Mouse (Mus musculus) spleen, embryonic (tissue): ENCODE data around the gene S1pr5.

Experiments used
- CTCF ChIA-PET: fragments of 350-600 bp; sonication (Branson Sonifier 250); formaldehyde crosslinking; loops from one replicate; lab custom pipeline; 2022; lab: Charles Lee

Gene S1pr5

DNA sequence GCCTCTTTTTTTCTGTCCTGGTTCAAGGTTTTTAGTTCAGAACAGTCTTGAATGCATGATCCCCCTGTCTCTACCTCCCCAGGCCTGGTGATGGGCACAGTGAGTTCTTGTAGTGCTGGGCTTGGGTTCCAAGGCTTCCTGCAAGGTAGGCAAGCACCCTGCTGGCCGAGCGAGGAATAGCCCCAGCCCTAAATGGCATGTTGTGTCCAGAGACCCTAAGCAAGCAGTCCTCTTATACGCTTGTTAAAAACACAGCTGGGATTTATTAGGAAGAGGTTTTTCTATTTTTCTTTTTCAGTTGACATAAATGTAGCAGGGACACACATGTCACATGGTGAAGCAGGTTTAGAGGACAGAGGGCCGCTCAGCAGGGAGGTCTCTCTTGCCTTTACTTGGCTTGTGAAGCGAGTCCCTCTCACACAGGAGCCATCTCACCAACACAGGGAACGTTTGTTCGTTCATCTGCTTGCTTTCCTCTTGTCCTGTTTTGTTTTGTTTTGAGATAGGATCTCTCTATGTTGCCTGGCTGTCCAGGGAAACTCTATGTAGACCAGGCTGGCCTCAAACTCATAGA, 34.5 kb downstream of the S1pr5 start:
- CTCF ChIA-PET = interaction anchor here (0.7 kb wide), 1 partner anchor 16 kb away, joined by 3 read pairs; no protein-coding TSS in a partner anchor

DNA sequence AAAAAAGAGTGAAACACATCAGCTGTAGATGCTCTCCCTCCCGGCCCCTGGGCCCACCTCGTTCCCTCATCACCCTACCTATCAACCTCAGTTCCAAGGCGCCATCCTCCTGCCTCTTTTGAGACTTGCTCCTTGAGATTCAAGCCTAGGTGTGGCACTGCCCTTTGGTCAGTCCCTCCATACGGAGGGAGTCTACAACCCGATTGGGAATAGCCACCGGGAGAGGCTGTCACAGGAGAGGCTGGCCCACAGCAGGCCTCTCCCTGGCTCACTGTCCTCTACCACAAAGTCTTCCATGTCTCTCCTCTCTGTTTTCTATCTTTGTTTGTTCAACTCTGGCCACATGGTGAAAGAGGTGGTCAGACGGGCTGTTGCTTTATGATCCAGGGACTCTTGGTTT, 36.6 kb downstream of the S1pr5 start:
- CTCF ChIA-PET = no interaction called here

DNA sequence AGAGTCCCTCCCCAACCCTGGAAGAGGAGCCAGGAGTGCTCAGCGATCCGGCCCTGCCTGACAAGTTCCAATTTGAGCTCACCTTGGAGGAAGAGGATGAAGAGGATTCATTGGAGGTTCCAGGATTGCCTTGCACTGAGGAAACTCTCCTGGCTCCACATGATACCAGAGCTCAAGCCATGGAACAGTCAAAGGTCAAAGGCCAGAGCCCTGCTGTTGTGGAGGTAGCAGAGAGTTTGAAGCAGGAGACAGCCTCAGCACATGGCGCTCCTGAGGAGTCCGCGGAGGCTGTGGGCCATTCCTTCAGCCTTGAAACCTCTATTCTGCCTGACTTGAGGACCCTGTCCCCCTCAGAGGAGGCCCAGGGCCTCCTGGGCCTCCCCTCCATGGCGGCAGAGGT, 37.4 kb downstream of the S1pr5 start:
- CTCF ChIA-PET = no interaction called here

- CTCF ChIA-PET = interaction anchor here (0.6 kb wide), 1 partner anchor 47 kb away, joined by 4 read pairs; no protein-coding TSS in a partner anchor
Measured at GRCm38 (mm10) chr9:21208626-21209025, 39.6 kb downstream of the S1pr5 start.

- CTCF ChIA-PET = interaction anchor here (0.5 to 0.6 kb wide), 3 partner anchors 8 to 537 kb away, joined by 3 to 5 read pairs (median 5); no protein-coding TSS in a partner anchor
Measured at GRCm38 (mm10) chr9:21206848-21207247, 41.4 kb downstream of the S1pr5 start.

DNA sequence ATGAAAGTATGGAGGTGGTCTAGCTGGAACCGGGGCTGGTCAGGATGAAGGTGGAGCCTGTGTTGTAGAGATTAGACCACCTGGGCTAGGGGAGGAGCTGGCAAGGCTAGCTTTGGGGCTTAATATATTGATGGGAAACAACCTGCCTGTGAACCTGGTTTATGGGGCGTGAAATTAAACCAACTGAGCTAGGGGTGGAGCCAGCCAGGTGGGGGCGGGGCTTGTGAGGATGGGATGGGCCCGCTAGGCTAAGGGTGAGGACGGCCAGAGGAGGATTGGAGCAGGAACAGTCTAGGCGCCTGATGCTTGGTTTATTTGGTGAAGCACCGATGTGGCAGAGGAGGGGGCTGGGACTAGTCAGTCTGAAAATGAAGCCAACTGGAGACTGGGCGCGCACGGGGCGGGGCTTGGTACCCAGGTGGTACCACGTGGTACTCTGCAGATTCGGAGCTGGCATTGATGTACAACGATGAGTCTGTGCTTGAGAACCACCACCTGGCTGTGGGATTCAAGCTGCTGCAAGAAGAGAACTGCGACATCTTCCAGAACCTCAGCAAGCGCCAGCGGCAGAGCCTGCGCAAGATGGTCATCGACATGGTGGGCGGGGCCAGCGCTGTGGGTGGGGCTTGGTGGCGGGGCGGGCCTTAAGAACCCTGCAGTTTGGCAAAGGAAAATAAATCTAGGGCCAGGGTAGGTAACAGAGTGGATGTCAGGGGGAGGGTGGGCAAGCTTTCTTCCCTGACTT, 43.5 kb downstream of the S1pr5 start:
- CTCF ChIA-PET = interaction anchor here (0.7 kb wide), 3 partner anchors 8 to 108 kb away, joined by 3 to 12 read pairs (median 7); no protein-coding TSS in a partner anchor

- CTCF ChIA-PET = no interaction called here
Measured at GRCm38 (mm10) chr9:21204156-21204527, 44.1 kb downstream of the S1pr5 start.

DNA sequence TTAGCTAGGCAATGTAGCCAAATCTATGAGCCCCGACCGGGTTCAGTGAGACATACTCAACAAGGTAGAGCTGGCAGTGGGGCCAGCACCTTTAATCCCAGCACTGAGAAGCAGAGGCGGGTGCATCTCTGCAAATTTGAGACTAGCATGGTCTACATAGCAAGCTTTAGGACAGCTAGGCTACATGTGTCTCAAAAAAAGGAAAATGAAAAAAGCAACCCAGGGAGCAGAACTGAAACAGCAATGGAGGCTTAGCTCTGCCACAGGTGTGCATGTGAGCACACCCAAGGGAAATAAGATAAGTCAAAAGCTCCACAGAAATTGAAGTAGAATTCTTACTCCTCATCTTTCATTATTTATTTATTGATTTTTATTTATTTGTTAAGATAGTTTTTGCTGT, 49.3 kb downstream of the S1pr5 start:
- CTCF ChIA-PET = interaction anchor here (1.3 kb wide), 1 partner anchor 10 kb away, joined by 3 read pairs; no protein-coding TSS in a partner anchor

- CTCF ChIA-PET = interaction anchor here (0.6 to 1.3 kb wide), 2 partner anchors 9 to 15 kb away, joined by 3 read pairs; no protein-coding TSS in a partner anchor
Measured at GRCm38 (mm10) chr9:21197981-21198380, 50.3 kb downstream of the S1pr5 start.

GRCm38 (mm10) chr9:21196521-21197433, 51.5 kb downstream of the S1pr5 start:
- CTCF ChIA-PET = interaction anchor here (0.5 to 0.8 kb wide), 4 partner anchors 8 to 94 kb away, joined by 6 to 12 read pairs (median 8); no protein-coding TSS in a partner anchor

DNA sequence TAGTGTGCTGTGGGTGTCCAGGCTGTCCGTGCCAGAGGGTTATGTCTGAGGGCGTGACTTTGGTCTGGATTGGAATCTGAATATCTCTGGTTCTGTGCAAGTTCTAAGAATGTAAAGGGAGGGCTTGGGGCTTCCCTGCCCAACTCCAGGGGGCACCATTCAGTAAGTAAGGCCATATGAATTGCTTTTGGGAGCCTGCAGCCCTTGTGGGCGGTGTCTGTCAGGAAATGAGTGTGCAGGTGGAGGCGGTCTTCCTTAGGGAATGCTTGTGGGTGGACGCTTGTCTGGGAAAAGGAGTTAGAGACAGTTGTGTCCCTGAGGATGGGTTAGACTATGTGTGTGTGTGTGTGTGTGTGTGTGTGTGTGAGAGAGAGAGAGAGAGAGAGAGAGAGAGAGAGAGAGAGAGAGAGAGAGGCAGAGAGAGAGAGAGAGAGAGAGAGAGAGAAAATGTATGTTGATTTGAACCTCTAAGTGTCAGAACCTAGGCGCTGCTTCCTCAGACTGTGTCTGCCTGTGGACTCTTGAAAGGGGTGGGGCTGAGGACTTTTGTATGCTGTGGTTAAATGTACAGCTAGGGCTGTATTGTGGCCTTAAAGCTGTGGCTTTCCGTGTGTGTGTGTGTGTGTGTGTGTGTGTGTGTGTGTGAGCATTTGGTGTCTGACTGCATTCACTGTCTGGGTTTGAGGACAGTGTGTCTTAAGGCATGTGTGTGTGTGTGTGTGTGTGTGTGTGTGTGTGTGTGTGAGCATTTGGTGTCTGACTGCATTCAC, 52.3 kb downstream of the S1pr5 start:
- CTCF ChIA-PET = interaction anchor here (0.6 to 0.8 kb wide), 2 partner anchors 9 to 82 kb away, joined by 6 to 12 read pairs; no protein-coding TSS in a partner anchor

DNA sequence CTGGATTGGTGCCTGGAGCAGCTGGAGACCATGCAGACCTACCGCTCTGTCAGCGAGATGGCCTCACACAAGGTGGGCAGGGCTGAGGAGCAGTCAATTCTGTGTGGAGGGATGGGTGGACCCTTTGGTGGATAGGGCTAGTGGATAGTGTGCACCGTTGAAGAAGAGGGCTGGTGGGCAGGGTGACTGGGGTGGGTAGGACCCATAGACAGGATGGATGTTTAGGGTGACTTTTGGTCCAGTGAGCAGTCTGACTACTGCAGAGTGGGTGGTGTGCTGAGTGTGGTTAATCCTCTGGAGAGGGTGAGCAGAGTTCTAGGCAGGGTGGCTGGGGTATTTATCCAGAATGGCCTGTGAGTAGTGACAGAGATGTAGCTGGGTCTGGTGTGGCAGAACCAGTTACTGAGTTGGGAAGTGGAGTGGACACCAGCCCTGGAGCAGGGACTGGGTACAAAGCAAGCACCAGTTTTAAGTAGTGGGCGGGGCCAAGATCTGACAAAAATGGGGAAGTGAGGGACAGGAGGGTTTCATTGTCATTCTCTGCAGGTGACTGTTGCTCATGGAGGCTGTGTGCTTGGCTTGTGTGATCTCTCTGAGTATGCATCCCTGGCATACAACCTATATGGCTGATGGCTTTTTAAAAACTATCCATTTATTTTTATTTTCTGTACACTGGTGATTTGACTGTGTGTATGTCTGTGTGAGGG, 53.3 kb downstream of the S1pr5 start:
- CTCF ChIA-PET = no interaction called here

GRCm38 (mm10) chr9:21193786-21194185, 54.5 kb downstream of the S1pr5 start:
- CTCF ChIA-PET = interaction anchor here (0.6 kb wide), 1 partner anchor 138 kb away, joined by 3 read pairs; no protein-coding TSS in a partner anchor
